Mouse (Mus musculus) limb, embryonic 14.5 days (tissue): Measurements from ENCODE around the gene Arhgef7. TPM values are rescaled to one million over a fixed set of nuclear protein-coding genes. Genes with fewer than 3 reads are reported as not detected.

ENCODE experiments used
- ATAC-seq: fragments of 200-750 bp; cut with Nextera tagmentation; 2 replicates; pipeline ENCODE4 v1.8.0; 2017; ENCODE audit warnings: low read depth, moderate number of reproducible peaks, moderate TSS enrichment; ENCODE audit not compliant: low FRiP score
- DNase-seq: peaks from one replicate; pipeline ENCODE4 v3.0.0-alpha.2; 2015; ENCODE audit warnings: low spot score
- H3K27ac ChIP-seq: fragments of 300-500 bp; sonication (generic); replicated peaks from 2 replicates; pipeline ENCODE4 v1.5.1; 2014; ENCODE audit warnings: low read depth, mild to moderate bottlenecking, low read length, moderate library complexity, mixed read lengths
- H3K27me3 ChIP-seq: fragments of 300-500 bp; sonication (generic); 2 replicates; pipeline ENCODE4 v1.6.1; 2014; ENCODE audit warnings: low read length, mixed read lengths; ENCODE audit not compliant: control insufficient read depth, insufficient read depth
- H3K36me3 ChIP-seq: fragments of 300-500 bp; sonication (generic); 2 replicates; pipeline ENCODE4 v1.6.1; 2014; ENCODE audit warnings: mild to moderate bottlenecking, low read length, moderate library complexity, mixed read lengths; ENCODE audit not compliant: control insufficient read depth, insufficient read depth
- H3K4me1 ChIP-seq: fragments of 300-500 bp; sonication (generic); 2 replicates; pipeline ENCODE4 v1.6.1; 2014; ENCODE audit warnings: antibody characterized with exemption, low read length, mixed read lengths; ENCODE audit not compliant: control insufficient read depth, insufficient read depth
- H3K4me2 ChIP-seq: fragments of 300-500 bp; sonication (generic); replicated peaks from 2 replicates; pipeline ENCODE4 v1.6.1; 2014; ENCODE audit warnings: low read depth, mild to moderate bottlenecking, low read length, moderate library complexity; ENCODE audit not compliant: severe bottlenecking
- H3K4me3 ChIP-seq: fragments of 300-500 bp; sonication (generic); replicated peaks from 2 replicates; pipeline ENCODE4 v1.5.1; 2014; ENCODE audit warnings: low read length
- H3K9ac ChIP-seq: fragments of 300-500 bp; sonication (generic); 2 replicates; pipeline ENCODE4 v1.6.1; 2014; ENCODE audit warnings: mild to moderate bottlenecking, low read depth, low read length, moderate library complexity; ENCODE audit not compliant: severe bottlenecking
- H3K9me3 ChIP-seq: fragments of 300-500 bp; sonication (generic); 2 replicates; pipeline ENCODE4 v1.6.1; 2016; ENCODE audit warnings: low read length; ENCODE audit not compliant: control insufficient read depth
- POLR2A ChIP-seq: fragments of 200-500 bp; IDR thresholded peaks from 2 replicates; pipeline ENCODE4 v1.8.0; 2012; ENCODE audit warnings: inconsistent platforms, mild to moderate bottlenecking, moderate library complexity, borderline replicate concordance; ENCODE audit not compliant: insufficient read depth, insufficient read length; ENCODE audit errors: extremely low read depth
- WGBS: fragments of 180-500 bp; shearing (Covaris S2); extraction: QIAGEN DNeasy Blood & Tissue Kit; methylation state at CpG from one replicate; pipeline ENCODE4 v1.1.7; 2014; 5-methylcytosine and 5-hydroxymethylcytosine counted together
- polyA plus RNA-seq, 2 experiments: library from polyadenylated mRNA; depleted of rRNA in 1 of 2; stranded (reverse) in 1 of 2; unstranded in 1 of 2; fragments of >200 nt; fragmentation: Nextera tagmentation in 1 of 2; extraction: Ambion mirVana in 1 of 2; gene quantifications; 2 replicates each; pipeline versions ENCODE4 v1.2.1 to v1.2.3; 2012 to 2014

Arhgef7 gene
- polyA plus RNA-seq, 2 experiments: 52.6 to 54.4 TPM

- Histone ChIP-seq H3K27ac (no peak overlapping the region), H3K4me1 (no peaks in the 10 kb centered on the region), H3K4me3 (no peak overlapping the region), H3K27me3 (no peaks in the 10 kb centered on the region), H3K9me3 (no peaks in the 10 kb centered on the region), H3K9ac (no peak overlapping the region), H3K4me2 (no peak overlapping the region), H3K36me3 (no peaks in the 10 kb centered on the region)
- 0 out of 2 replicates have a peak, but pooled peaks have one; percentile 26 for ATAC-seq
- no peak for TF ChIP-seq POLR2A
- 87% methylated on average over 6 of the region's 6 CpGs for WGBS
- peak; percentile 22 for DNase-seq
Measured at GRCm38 (mm10) chr8:11691761-11692160, 35.8 kb upstream of the Arhgef7 start.

GRCm38 (mm10) chr8:11692455-11692854 lies 35.1 kb upstream of the Arhgef7 start:
- no peak overlapping the region for H3K9ac ChIP-seq
- no peak for TF ChIP-seq POLR2A
- DNase-seq (no peak), ATAC-seq (no peak)
- H3K4me1 ChIP-seq: no peaks in the 10 kb centered on the region
- H3K27ac ChIP-seq: no peak overlapping the region
- no peak overlapping the region for H3K4me2 ChIP-seq
- H3K27me3 ChIP-seq: no peaks in the 10 kb centered on the region
- no peaks in the 10 kb centered on the region for H3K9me3 ChIP-seq
- H3K36me3 ChIP-seq: no peaks in the 10 kb centered on the region
- H3K4me3 ChIP-seq: no peak overlapping the region
- 35% methylated on average over 1 of the region's 1 CpGs for WGBS

- H3K27me3 ChIP-seq: no peaks in the 10 kb centered on the region
- no peak for DNase-seq
- no peak overlapping the region for H3K4me2 ChIP-seq
- ATAC-seq: no peak
- H3K4me1 ChIP-seq: no peaks in the 10 kb centered on the region
- H3K27ac ChIP-seq: no peak overlapping the region
- TF ChIP-seq POLR2A: no peak
- no peak overlapping the region for H3K4me3 ChIP-seq
- H3K9me3 ChIP-seq: no peaks in the 10 kb centered on the region
- 61% methylated on average over 5 of the region's 5 CpGs for WGBS
- no peaks in the 10 kb centered on the region for H3K36me3 ChIP-seq
- H3K9ac ChIP-seq: no peak overlapping the region
Measured at GRCm38 (mm10) chr8:11693972-11694371, 33.5 kb upstream of the Arhgef7 start.

GRCm38 (mm10) chr8:11696176-11696575 lies 31.3 kb upstream of the Arhgef7 start:
- no peak for TF ChIP-seq POLR2A
- H3K4me1 ChIP-seq: no peaks in the 10 kb centered on the region
- WGBS: 89% methylated on average over 3 of the region's 3 CpGs
- no peaks in the 10 kb centered on the region for H3K9me3 ChIP-seq
- H3K4me3 ChIP-seq: no peak overlapping the region
- H3K27me3 ChIP-seq: no peaks in the 10 kb centered on the region
- DNase-seq: no peak
- H3K9ac ChIP-seq: no peak overlapping the region
- ATAC-seq: no peak
- H3K27ac ChIP-seq: no peak overlapping the region
- H3K36me3 ChIP-seq: no peaks in the 10 kb centered on the region
- H3K4me2 ChIP-seq: no peak overlapping the region

- no peak for ATAC-seq
- Histone ChIP-seq H3K9me3 (no peaks in the 10 kb centered on the region), H3K4me3 (no peak overlapping the region), H3K9ac (no peak overlapping the region), H3K27me3 (no peaks in the 10 kb centered on the region), H3K4me2 (no peak overlapping the region), H3K4me1 (no peaks in the 10 kb centered on the region), H3K27ac (no peak overlapping the region), H3K36me3 (no peaks in the 10 kb centered on the region)
- no peak for TF ChIP-seq POLR2A
- WGBS: 88% methylated on average over 7 of the region's 7 CpGs
- no peak for DNase-seq
Measured at GRCm38 (mm10) chr8:11697467-11697866, 30.1 kb upstream of the Arhgef7 start.

GRCm38 (mm10) chr8:11699442-11700001 lies 28.0 kb upstream of the Arhgef7 start:
- no peaks in the 10 kb centered on the region for H3K27me3 ChIP-seq
- no peaks in the 10 kb centered on the region for H3K4me1 ChIP-seq
- no peak for TF ChIP-seq POLR2A
- WGBS: 78% methylated on average over 5 of the region's 5 CpGs
- no peaks in the 10 kb centered on the region for H3K36me3 ChIP-seq
- DNase-seq (no peak), ATAC-seq (no peak)
- no peak overlapping the region for H3K4me3 ChIP-seq
- H3K4me2 ChIP-seq: no peak overlapping the region
- H3K9ac ChIP-seq: 0 out of 2 replicates have a peak overlapping the region, but pooled peaks have one; percentile 25
- H3K27ac ChIP-seq: no peak overlapping the region
- H3K9me3 ChIP-seq: no peaks in the 10 kb centered on the region
